In genomic region chr10:86771701-86772100, GRCm38 (mm10) we compare ENCODE assay signal across 23 mouse cellular contexts. TPM values are rescaled to one million over a fixed set of nuclear protein-coding genes. Genes with fewer than 3 reads are reported as not detected.
DNase-seq lines count a peak whose midpoint lies in the region; ATAC-seq lines count a peak whose summit lies in the region.
"Had no signal": no experiment of that assay in that cellular context is flagged by ENCODE, and none has a peak within 500 bp of the region (broad histone marks: within the 10 kb centered on the region; RNA-seq: fewer than 3 reads in every experiment).

No protein-coding gene starts in this region.

- ATAC-seq in hindbrain, embryonic 15.5 days (ENCODE audit: low FRiP score, low read depth): no peak; the same call in 1 of the 2 replicates
- ATAC-seq in hindbrain, embryonic 14.5 days (ENCODE audit: low FRiP score): no peak
- no peak for ATAC-seq in forebrain, embryonic 16.5 days
- ATAC-seq in midbrain, embryonic 11.5 days (ENCODE audit: low FRiP score): no peak
- ATAC-seq: activated CD4-positive, CD25-positive, alpha-beta regulatory T cell, adult 4 months had no signal

- DNase-seq in hindbrain, embryonic 14.5 days (ENCODE audit: low spot score): no peak
- peak; percentile 51 for DNase-seq in Muller cell, postnatal 12 days (ENCODE audit: inconsistent ontology term)
- peak; percentile 45 to 69 for DNase-seq in kidney, adult 8-10 months
- peak; percentile 57 to 81 for DNase-seq in kidney, postnatal 25 days
- DNase-seq in midbrain, embryonic 11.5 days (ENCODE audit: low spot score, missing footprints): no peak
- DNase-seq: B cell, adult 2 months; cerebellum, adult 11-12 months; lung, postnatal 4 days; retina, postnatal 1 day; thymus, adult 2 months had no signal

- no peak overlapping the region for H3K4me2 ChIP-seq in hindbrain, embryonic 15.5 days
- no peak overlapping the region for H3K4me2 ChIP-seq in hindbrain, embryonic 14.5 days (replicated peaks)
- H3K4me2 ChIP-seq in forebrain, embryonic 16.5 days (ENCODE audit: low read length): no peak overlapping the region
- no peak overlapping the region for H3K4me2 ChIP-seq in midbrain, embryonic 11.5 days
- H3K4me2 ChIP-seq: forebrain, embryonic 12.5 days; lung, embryonic 15.5 days; stomach, embryonic 15.5 days had no signal

- H3K9me3 ChIP-seq in hindbrain, embryonic 15.5 days: no peaks in the 10 kb centered on the region
- no peaks in the 10 kb centered on the region for H3K9me3 ChIP-seq in hindbrain, embryonic 14.5 days (ENCODE audit: control insufficient read depth, low read length)
- H3K9me3 ChIP-seq in forebrain, embryonic 16.5 days (ENCODE audit: control insufficient read depth, low read length): no peaks in the 10 kb centered on the region
- no peaks in the 10 kb centered on the region for H3K9me3 ChIP-seq in midbrain, embryonic 11.5 days (ENCODE audit: control insufficient read depth, low read length)
- H3K9me3 ChIP-seq: embryonic facial prominence, embryonic 10.5 days; forebrain, embryonic 12.5 days; heart, embryonic 10.5 days; lung, embryonic 15.5 days; stomach, embryonic 15.5 days had no signal

- no peak overlapping the region for H3K4me3 ChIP-seq in hindbrain, embryonic 15.5 days
- no peak overlapping the region for H3K4me3 ChIP-seq in hindbrain, embryonic 14.5 days (replicated peaks; ENCODE audit: low read length)
- no peak overlapping the region for H3K4me3 ChIP-seq in forebrain, embryonic 16.5 days (replicated peaks; ENCODE audit: low read length)
- H3K4me3 ChIP-seq in midbrain, embryonic 11.5 days (ENCODE audit: low read depth, low read length): no peak overlapping the region
- H3K4me3 ChIP-seq: embryonic facial prominence, embryonic 10.5 days; forebrain, embryonic 12.5 days; heart, embryonic 10.5 days; lung, embryonic 15.5 days; stomach, embryonic 15.5 days had no signal

- H3K9ac ChIP-seq in hindbrain, embryonic 15.5 days: no peak overlapping the region
- H3K9ac ChIP-seq in hindbrain, embryonic 14.5 days: no peak overlapping the region
- H3K9ac ChIP-seq in forebrain, embryonic 16.5 days (replicated peaks; ENCODE audit: low read depth, low read length): no peak overlapping the region
- H3K9ac ChIP-seq in midbrain, embryonic 11.5 days (ENCODE audit: low read length): no peak overlapping the region
- H3K9ac ChIP-seq: forebrain, embryonic 12.5 days; liver, embryonic 14.5 days; lung, embryonic 15.5 days; stomach, embryonic 15.5 days had no signal

- WGBS in hindbrain, embryonic 15.5 days: 80% methylated on average over 5 of the region's 5 CpGs
- 73% methylated on average over 5 of the region's 5 CpGs for WGBS in hindbrain, embryonic 14.5 days
- 83% methylated on average over 5 of the region's 5 CpGs for WGBS in forebrain, embryonic 16.5 days
- 85% methylated on average over 5 of the region's 5 CpGs for WGBS in midbrain, embryonic 11.5 days

- no peaks in the 10 kb centered on the region for H3K27me3 ChIP-seq in hindbrain, embryonic 15.5 days
- no peaks in the 10 kb centered on the region for H3K27me3 ChIP-seq in hindbrain, embryonic 14.5 days (ENCODE audit: control insufficient read depth, insufficient read depth, low read length)
- no peaks in the 10 kb centered on the region for H3K27me3 ChIP-seq in forebrain, embryonic 16.5 days (replicated peaks; ENCODE audit: control insufficient read depth, insufficient read depth, low read length)
- H3K27me3 ChIP-seq in midbrain, embryonic 11.5 days (ENCODE audit: control insufficient read depth, insufficient read depth, low read length): no peaks in the 10 kb centered on the region
- H3K27me3 ChIP-seq: forebrain, embryonic 12.5 days; lung, embryonic 15.5 days; Patski; stomach, embryonic 15.5 days had no signal

- peak overlapping the region; percentile 31 for H3K27ac ChIP-seq in hindbrain, embryonic 15.5 days (replicated peaks)
- no peak overlapping the region for H3K27ac ChIP-seq in hindbrain, embryonic 14.5 days
- no peak overlapping the region for H3K27ac ChIP-seq in forebrain, embryonic 16.5 days (ENCODE audit: low read length)
- H3K27ac ChIP-seq in midbrain, embryonic 11.5 days (ENCODE audit: low read depth, low read length): no peak overlapping the region
- H3K27ac ChIP-seq: embryonic facial prominence, embryonic 10.5 days; forebrain, embryonic 12.5 days; heart, embryonic 10.5 days; liver, embryonic 14.5 days; lung, embryonic 15.5 days; stomach, embryonic 15.5 days had no signal

- H3K4me1 ChIP-seq in hindbrain, embryonic 15.5 days (replicated peaks): peaks cover 5% of the 10 kb centered on the region; the same call in 1 of the 2 replicates
- peaks cover 8% of the 10 kb centered on the region; the same call in 1 of the 2 replicates for H3K4me1 ChIP-seq in hindbrain, embryonic 14.5 days (replicated peaks; ENCODE audit: control insufficient read depth, insufficient read depth, low read length)
- H3K4me1 ChIP-seq in forebrain, embryonic 16.5 days (replicated peaks; ENCODE audit: control insufficient read depth, insufficient read depth, low read length): peaks cover 8% of the 10 kb centered on the region; the same call in 1 of the 2 replicates
- 0 out of 2 replicates have a peak, but pooled peaks cover 4% of the 10 kb centered on the region for H3K4me1 ChIP-seq in midbrain, embryonic 11.5 days (ENCODE audit: control insufficient read depth, insufficient read depth, low read length)
- H3K4me1 ChIP-seq: heart, embryonic 10.5 days; lung, embryonic 15.5 days had no signal

- H3K36me3 ChIP-seq in hindbrain, embryonic 15.5 days: no peaks in the 10 kb centered on the region
- no peaks in the 10 kb centered on the region for H3K36me3 ChIP-seq in hindbrain, embryonic 14.5 days (replicated peaks; ENCODE audit: control insufficient read depth, insufficient read depth)
- no peaks in the 10 kb centered on the region for H3K36me3 ChIP-seq in forebrain, embryonic 16.5 days (ENCODE audit: control insufficient read depth, insufficient read depth)
- no peaks in the 10 kb centered on the region for H3K36me3 ChIP-seq in midbrain, embryonic 11.5 days (ENCODE audit: control insufficient read depth, insufficient read depth, low read length)
- H3K36me3 ChIP-seq: embryonic facial prominence, embryonic 10.5 days; forebrain, embryonic 12.5 days; heart, embryonic 10.5 days; lung, embryonic 15.5 days; stomach, embryonic 15.5 days had no signal

RNA-seq across cellular contexts. Expression of gene Nt5dc3, which starts 7.1 kb away (rescaled TPM):
- polyA plus RNA-seq in hindbrain, embryonic 15.5 days (2015; fragmentation: Nextera tagmentation; extraction: Ambion mirVana): 10.8 and 12.0 TPM in 2 replicates
- polyA plus RNA-seq in hindbrain, embryonic 14.5 days (2014; fragmentation: Nextera tagmentation; extraction: Ambion mirVana): 17.3 and 19.3 TPM in 2 replicates
- polyA plus RNA-seq in forebrain, embryonic 16.5 days (2015; fragmentation: Nextera tagmentation; extraction: Ambion mirVana): 7.8 and 8.1 TPM in 2 replicates
- 1.1 and 1.7 TPM in 2 replicates for polyA plus RNA-seq in midbrain, embryonic 11.5 days (2014; fragmentation: Nextera tagmentation; extraction: Ambion mirVana)

RNA-seq across cellular contexts. Expression of gene Gm49358, which starts 7.9 kb away (rescaled TPM):
- polyA plus RNA-seq in hindbrain, embryonic 15.5 days (2015; fragmentation: Nextera tagmentation; extraction: Ambion mirVana): not detected in 2 replicates
- polyA plus RNA-seq in hindbrain, embryonic 14.5 days (2014; fragmentation: Nextera tagmentation; extraction: Ambion mirVana): 0.80 TPM in 1 of 2 replicates, not detected in the other
- polyA plus RNA-seq in forebrain, embryonic 16.5 days (2015; fragmentation: Nextera tagmentation; extraction: Ambion mirVana): not detected in 2 replicates
- 0.37 TPM in 1 of 2 replicates, not detected in the other for polyA plus RNA-seq in midbrain, embryonic 11.5 days (2014; fragmentation: Nextera tagmentation; extraction: Ambion mirVana)
- polyA plus RNA-seq: activated CD4-positive, CD25-positive, alpha-beta regulatory T cell, adult 4 months; embryonic facial prominence, embryonic 10.5 days; forebrain, embryonic 12.5 days; gonadal fat pad, adult 2 months; heart, embryonic 10.5 days; heart, postnatal 0 days; liver, embryonic 14.5 days; lung, embryonic 15.5 days; neural tube, embryonic 11.5 days; stomach, embryonic 15.5 days; thymus, adult 2 months had no signal

Comparison
In these comparisons a context has a peak if more than half of its experiments do, and no peak if none do; other contexts are left out.
1. DNase-seq: peak in Muller cell, postnatal 12 days (single experiment), kidney, adult 8-10 months (2 of 2) and kidney, postnatal 25 days (2 of 2); none in hindbrain, embryonic 14.5 days (single experiment) and midbrain, embryonic 11.5 days (single experiment).